Mouse (Mus musculus): ENCODE measurements at regions not wholly inside any gene's neighbourhood (a gene's known extent, or its start where the extent isn't known, plus 50 kb on each side); places are given as distances from the start of the nearest gene placed in this dataset.

DNA sequence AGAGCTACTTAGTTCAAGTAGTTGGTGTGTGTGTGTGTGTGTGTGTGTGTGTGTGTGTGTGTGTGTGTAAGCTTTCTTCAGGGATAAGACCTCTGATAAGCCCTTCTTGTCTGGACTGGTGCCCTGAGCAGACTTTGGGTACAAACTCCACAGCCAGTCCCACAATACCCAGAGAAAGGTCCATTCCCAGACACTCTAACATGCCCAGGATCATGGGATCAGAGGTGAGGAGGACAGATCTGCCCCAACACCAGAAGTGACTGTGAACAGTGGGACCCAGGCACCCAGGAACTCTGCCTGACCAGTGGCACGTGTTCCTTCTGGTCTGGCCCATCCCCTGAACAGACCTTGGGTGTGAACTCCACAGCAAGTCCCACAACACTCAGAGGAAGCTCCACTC, 208.9 kb downstream of the Gm11077 start:
- TF ChIP-seq CTCF (IDR thresholded peaks at IDR 0.05; ENCODE audit: low read depth) (no peak), EP300 (IDR thresholded peaks at IDR 0.05; ENCODE audit: low read depth) (no peak)
